Mouse (Mus musculus) brown adipose tissue, adult 24 weeks (tissue): Measurements from ENCODE around the gene Morc1. TPM values are rescaled to one million over a fixed set of nuclear protein-coding genes. Genes with fewer than 3 reads are reported as not detected.

Experiments used
- H3K27ac ChIP-seq: fragments of 200-500 bp; replicated peaks from 2 replicates; pipeline ENCODE4 v1.5.1; 2012; ENCODE audit warnings: low read depth, mild to moderate bottlenecking, low read length
- H3K4me1 ChIP-seq: fragments of 200-500 bp; 2 replicates; pipeline ENCODE4 v1.6.1; 2012; ENCODE audit warnings: low read length, mixed read lengths; ENCODE audit not compliant: control insufficient read depth, insufficient read depth, insufficient read length
- H3K4me3 ChIP-seq: fragments of 200-500 bp; 2 replicates; pipeline ENCODE4 v1.5.1; 2012; ENCODE audit warnings: low read depth, mild to moderate bottlenecking, low read length, moderate library complexity; ENCODE audit not compliant: insufficient read depth
- polyA plus RNA-seq: library from polyadenylated mRNA; stranded (reverse); fragments of >200 nt; gene quantifications from 2 replicates; pipeline ENCODE4 v1.2.4, GENCODE M21; 2012; ENCODE audit not compliant: missing spikeins, insufficient read depth, insufficient read length

Morc1 gene
- polyA plus RNA-seq: 0.50 TPM in 1 of 2 replicates, not detected in the other

- Histone ChIP-seq H3K27ac (no peak within 1 kb of the TSS), H3K4me3 (no peak within 1 kb of the TSS), H3K4me1 (no peaks in the 10 kb centered on the region)
Measured at GRCm38 (mm10) chr16:48431027-48431426, at the start of gene Morc1. Morc1 (plus strand) TSS chr16:48431237.

GRCm38 (mm10) chr16:48383582-48384257, 47.3 kb upstream of the Morc1 start:
- Histone ChIP-seq H3K4me3 (no peak overlapping the region), H3K27ac (no peak overlapping the region), H3K4me1 (no peaks in the 10 kb centered on the region)

GRCm38 (mm10) chr16:48386982-48387381, 44.1 kb upstream of the Morc1 start:
- no peak overlapping the region for H3K4me3 ChIP-seq
- no peak overlapping the region for H3K27ac ChIP-seq
- no peaks in the 10 kb centered on the region for H3K4me1 ChIP-seq

- no peak overlapping the region for H3K4me3 ChIP-seq
- H3K4me1 ChIP-seq: no peaks in the 10 kb centered on the region
- H3K27ac ChIP-seq: no peak overlapping the region
Measured at GRCm38 (mm10) chr16:48395278-48395677, 35.8 kb upstream of the Morc1 start.

GRCm38 (mm10) chr16:48402963-48403362, 28.1 kb upstream of the Morc1 start:
- no peak overlapping the region for H3K4me3 ChIP-seq
- H3K27ac ChIP-seq: no peak overlapping the region
- no peaks in the 10 kb centered on the region for H3K4me1 ChIP-seq

- H3K4me1 ChIP-seq: no peaks in the 10 kb centered on the region
- H3K4me3 ChIP-seq: no peak overlapping the region
- H3K27ac ChIP-seq: no peak overlapping the region
Measured at GRCm38 (mm10) chr16:48403423-48403822, 27.6 kb upstream of the Morc1 start.

GRCm38 (mm10) chr16:48404009-48404408, 27.0 kb upstream of the Morc1 start:
- no peaks in the 10 kb centered on the region for H3K4me1 ChIP-seq
- no peak overlapping the region for H3K4me3 ChIP-seq

GRCm38 (mm10) chr16:48405674-48406403, 25.2 kb upstream of the Morc1 start:
- Histone ChIP-seq H3K4me1 (no peaks in the 10 kb centered on the region), H3K4me3 (no peak overlapping the region), H3K27ac (no peak overlapping the region)

More at GRCm38 (mm10) chr16:48404009-48404408, 27.0 kb upstream of the Morc1 start:
- no peak overlapping the region for H3K27ac ChIP-seq

GRCm38 (mm10) chr16:48409580-48409979, 21.5 kb upstream of the Morc1 start:
- Histone ChIP-seq H3K27ac (no peak overlapping the region), H3K4me1 (no peaks in the 10 kb centered on the region), H3K4me3 (no peak overlapping the region)

- H3K27ac ChIP-seq: no peak overlapping the region
- H3K4me3 ChIP-seq: no peak overlapping the region
- no peaks in the 10 kb centered on the region for H3K4me1 ChIP-seq
Measured at GRCm38 (mm10) chr16:48410125-48410524, 20.9 kb upstream of the Morc1 start.

- no peaks in the 10 kb centered on the region for H3K4me1 ChIP-seq
- no peak within 1 kb of the TSS for H3K27ac ChIP-seq
- H3K4me3 ChIP-seq: no peak within 1 kb of the TSS
Measured at GRCm38 (mm10) chr16:48412246-48412645, 18.8 kb upstream of the Morc1 start, which contains the start of gene Gm5485. Gm5485 (minus strand) TSS chr16:48412416.

GRCm38 (mm10) chr16:48418557-48418956, 12.5 kb upstream of the Morc1 start:
- Histone ChIP-seq H3K27ac (no peak overlapping the region), H3K4me3 (no peak overlapping the region), H3K4me1 (no peaks in the 10 kb centered on the region)

- no peak overlapping the region for H3K27ac ChIP-seq
- no peak overlapping the region for H3K4me3 ChIP-seq
- H3K4me1 ChIP-seq: no peaks in the 10 kb centered on the region
Measured at GRCm38 (mm10) chr16:48419035-48419434, 12.0 kb upstream of the Morc1 start.

GRCm38 (mm10) chr16:48422501-48422900, 8.5 kb upstream of the Morc1 start:
- Histone ChIP-seq H3K27ac (no peak overlapping the region), H3K4me3 (no peak overlapping the region), H3K4me1 (no peaks in the 10 kb centered on the region)

- Histone ChIP-seq H3K4me1 (no peaks in the 10 kb centered on the region), H3K4me3 (no peak overlapping the region), H3K27ac (no peak overlapping the region)
Measured at GRCm38 (mm10) chr16:48424069-48424468, 7.0 kb upstream of the Morc1 start.

- Histone ChIP-seq H3K27ac (no peak overlapping the region), H3K4me3 (no peak overlapping the region), H3K4me1 (no peaks in the 10 kb centered on the region)
Measured at GRCm38 (mm10) chr16:48429427-48429826, 1.6 kb upstream of the Morc1 start.
